Mouse (Mus musculus): ENCODE measurements around the gene C9orf72.

Gene C9orf72

GRCm38 (mm10) chr4:35175566-35175965 lies 50.4 kb downstream of the C9orf72 start:
- no peak for DNase-seq

GRCm38 (mm10) chr4:35173551-35173950 lies 52.4 kb downstream of the C9orf72 start:
- DNase-seq, result no peak

GRCm38 (mm10) chr4:35172471-35172870 lies 53.5 kb downstream of the C9orf72 start:
- no peak for DNase-seq

- no peak for DNase-seq
These were observed 56.3 kb downstream of the C9orf72 start for GRCm38 (mm10) chr4:35169571-35170125.

- no peak for DNase-seq
These were observed 58.1 kb downstream of the C9orf72 start for GRCm38 (mm10) chr4:35167855-35168254.

GRCm38 (mm10) chr4:35165947-35166346 lies 60.0 kb downstream of the C9orf72 start:
- DNase-seq, result no peak

GRCm38 (mm10) chr4:35165275-35165674 lies 60.7 kb downstream of the C9orf72 start:
- no peak for DNase-seq

GRCm38 (mm10) chr4:35157815-35158214 lies 68.2 kb downstream of the C9orf72 start:
- DNase-seq, result no peak

GRCm38 (mm10) chr4:35156751-35157611 lies 69.0 kb downstream of the C9orf72 start, which contains the start of gene Mob3b:
Mob3b (minus strand) TSS chr4:35157484.
- peak; percentile 87 for DNase-seq

GRCm38 (mm10) chr4:35156149-35156611 lies 69.8 kb downstream of the C9orf72 start:
- DNase-seq, result peak; percentile 86

GRCm38 (mm10) chr4:35155132-35155922 lies 70.6 kb downstream of the C9orf72 start:
- DNase-seq, result peak; percentile 95

- DNase-seq, result peak; percentile 30
These were observed 71.9 kb downstream of the C9orf72 start for GRCm38 (mm10) chr4:35154051-35154450.

- no peak for DNase-seq
These were observed 74.2 kb downstream of the C9orf72 start, which contains the start of gene Ifnk for GRCm38 (mm10) chr4:35151756-35152155. Ifnk (plus strand) TSS chr4:35152056.

GRCm38 (mm10) chr4:35150706-35151105 lies 75.3 kb downstream of the C9orf72 start:
- DNase-seq, result no peak

GRCm38 (mm10) chr4:35148326-35148725 lies 77.6 kb downstream of the C9orf72 start:
- DNase-seq, result no peak

GRCm38 (mm10) chr4:35146597-35146996 lies 79.4 kb downstream of the C9orf72 start:
- no peak for DNase-seq

- DNase-seq, result no peak
These were observed 80.2 kb downstream of the C9orf72 start for GRCm38 (mm10) chr4:35145726-35146125.

- DNase-seq, result no peak
These were observed 82.4 kb downstream of the C9orf72 start for GRCm38 (mm10) chr4:35143472-35144102.
